Mouse (Mus musculus) yolk sac, embryonic 10.5 days (tissue): ENCODE data around the gene Me1.
A peak's percentile ranks its signal among the peaks of the same experiment; 100 is the strongest.

Experiments
- DNase-seq: peaks from one replicate; pipeline ENCODE4 v3.0.0-alpha.2; 2017; ENCODE audit warnings: low spot score

Me1 gene

DNA sequence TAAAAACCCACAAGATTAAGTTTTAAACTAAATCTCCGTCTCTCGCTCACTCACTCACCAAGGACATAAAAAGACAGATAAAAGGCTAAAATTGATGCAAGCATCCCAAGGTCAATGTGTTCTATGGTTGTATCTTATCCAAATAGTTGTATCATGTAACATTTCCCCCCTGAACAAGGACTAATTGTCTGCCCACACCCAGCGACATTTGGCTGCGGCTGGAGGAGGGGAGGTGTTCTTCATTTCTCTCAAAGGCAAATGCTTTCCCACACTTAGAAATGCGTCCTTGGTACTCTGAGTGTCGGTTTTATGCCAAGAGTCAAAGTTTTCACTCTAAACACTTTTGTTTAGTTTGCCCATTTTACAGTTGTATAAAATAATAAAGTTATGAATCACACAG, 13.2 kb upstream of the Me1 start:
- no peak for DNase-seq

DNA sequence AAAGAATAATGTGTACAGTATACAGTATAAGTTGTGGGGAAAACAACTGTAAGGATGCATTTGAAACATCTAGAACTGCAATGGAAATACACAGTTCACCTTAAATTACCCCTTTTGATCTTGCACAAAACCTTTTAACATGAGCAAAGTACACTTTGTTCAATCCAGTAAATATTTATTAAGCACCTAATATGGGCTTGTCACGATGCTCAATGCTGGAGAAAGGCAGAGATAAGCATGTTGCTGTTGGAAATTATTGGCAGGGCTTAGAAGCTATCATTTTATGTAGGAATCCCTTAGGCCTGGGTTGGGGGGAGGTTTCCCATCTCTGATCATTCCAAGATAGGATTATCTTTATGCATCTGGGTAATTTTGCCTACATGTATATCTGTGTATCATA, 11.7 kb upstream of the Me1 start:
- DNase-seq: no peak

DNA sequence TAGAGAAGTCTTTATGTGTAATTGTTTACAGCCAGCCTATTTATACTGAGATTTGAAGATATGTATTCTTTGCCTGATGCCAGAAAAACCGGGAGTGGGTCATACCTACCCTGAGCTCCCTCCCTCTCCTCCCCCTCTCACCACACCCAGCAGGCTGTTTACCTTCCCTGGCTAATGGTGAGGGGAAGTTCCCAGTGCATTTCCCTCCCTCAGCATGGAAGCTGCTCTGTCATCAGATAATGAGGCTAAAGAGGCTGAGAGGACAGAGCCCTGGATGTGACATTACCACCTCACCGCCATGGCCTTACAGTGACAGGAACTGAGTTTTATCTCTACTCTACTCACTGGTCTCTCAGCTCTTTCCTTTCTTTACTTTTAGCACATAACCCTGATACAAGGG, 6.1 kb upstream of the Me1 start:
- peak; percentile 58 for DNase-seq

DNA sequence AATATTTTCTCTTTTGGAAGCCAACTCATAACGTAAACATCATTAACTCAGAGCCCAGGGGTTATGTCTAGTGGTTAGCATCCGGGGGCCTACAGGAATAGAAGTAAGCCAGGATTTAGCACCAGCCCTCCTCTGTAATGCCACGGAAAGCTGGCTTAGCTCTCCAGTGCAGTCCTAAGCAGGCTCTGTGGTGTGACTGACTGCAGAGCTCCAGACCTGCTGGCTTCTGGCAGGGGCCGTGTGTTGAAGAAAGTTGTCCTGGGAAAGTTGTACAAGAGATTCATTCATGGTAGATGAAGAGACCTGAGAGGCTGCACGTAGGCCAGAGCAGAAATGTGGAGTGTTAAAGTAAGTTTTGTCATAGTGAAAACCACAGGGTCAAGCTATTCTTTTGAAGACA, 5.5 kb upstream of the Me1 start:
- peak; percentile 53 for DNase-seq

DNA sequence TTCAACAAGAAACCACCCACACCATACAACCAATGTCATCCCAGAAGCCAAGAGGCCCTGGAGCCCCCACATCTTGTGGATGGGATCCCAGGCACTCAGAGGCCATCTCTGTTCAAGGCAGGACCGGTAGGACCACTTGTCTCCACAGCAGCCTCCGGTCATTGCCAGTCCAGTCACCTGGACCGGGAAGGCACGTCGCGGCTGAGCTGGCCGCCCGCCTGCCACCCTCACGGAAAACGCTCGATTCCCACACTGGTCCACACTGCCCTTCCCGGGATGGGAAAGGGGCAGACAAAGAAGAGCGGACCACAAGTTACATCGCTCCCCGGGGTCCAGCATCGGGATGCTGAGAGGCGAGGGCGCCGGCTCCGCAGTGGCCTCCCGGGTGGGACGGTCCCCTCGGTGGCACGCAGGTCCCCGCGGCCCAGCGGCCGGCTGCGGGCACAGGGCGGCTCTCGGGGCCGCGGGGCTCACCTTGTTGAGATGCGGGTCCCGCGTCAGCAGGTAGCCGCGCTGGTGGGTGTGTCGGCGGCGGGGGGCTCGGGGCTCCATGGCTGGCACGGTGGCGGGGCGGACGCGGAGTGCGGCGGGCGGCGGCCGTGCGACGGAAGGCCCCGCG, 445 bp downstream of the Me1 start:
- peak; percentile 47 for DNase-seq

DNA sequence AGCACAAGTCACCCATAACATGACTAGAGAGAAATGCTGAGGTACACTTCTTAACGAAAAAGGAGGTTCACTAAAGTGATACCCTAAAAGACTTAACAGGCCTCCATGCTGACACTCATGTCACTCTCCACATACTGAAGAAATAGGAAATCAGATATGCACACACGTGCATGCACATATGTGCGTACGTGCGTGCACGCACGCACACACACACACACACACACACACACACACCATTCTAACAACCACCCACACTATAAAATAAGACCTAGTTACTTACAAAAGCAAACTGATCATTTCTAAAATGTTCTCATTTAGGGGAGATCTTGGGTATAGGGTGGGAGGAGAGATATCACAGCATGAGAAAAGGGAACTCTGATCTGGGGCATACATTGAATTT, 1.1 kb downstream of the Me1 start:
- DNase-seq: no peak

DNA sequence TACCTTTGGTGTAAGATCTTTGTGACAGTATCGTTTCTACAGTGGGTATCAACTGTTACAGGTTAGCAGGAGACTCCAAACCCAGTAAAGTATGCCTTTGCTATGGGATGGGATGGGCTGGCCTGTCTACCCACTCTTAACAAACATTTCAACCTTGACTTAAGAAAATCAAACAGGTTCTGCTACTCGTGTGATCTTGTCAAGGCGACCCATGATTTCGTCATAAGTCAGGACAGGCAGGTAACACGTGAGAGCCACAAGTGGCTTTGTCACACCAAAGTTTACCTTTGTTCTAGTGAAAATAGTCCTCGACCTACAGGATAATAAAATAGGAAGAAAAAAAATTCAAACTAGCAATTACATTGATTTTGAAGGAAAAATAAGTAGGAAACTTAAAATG, 1.8 kb downstream of the Me1 start:
- DNase-seq: no peak

DNA sequence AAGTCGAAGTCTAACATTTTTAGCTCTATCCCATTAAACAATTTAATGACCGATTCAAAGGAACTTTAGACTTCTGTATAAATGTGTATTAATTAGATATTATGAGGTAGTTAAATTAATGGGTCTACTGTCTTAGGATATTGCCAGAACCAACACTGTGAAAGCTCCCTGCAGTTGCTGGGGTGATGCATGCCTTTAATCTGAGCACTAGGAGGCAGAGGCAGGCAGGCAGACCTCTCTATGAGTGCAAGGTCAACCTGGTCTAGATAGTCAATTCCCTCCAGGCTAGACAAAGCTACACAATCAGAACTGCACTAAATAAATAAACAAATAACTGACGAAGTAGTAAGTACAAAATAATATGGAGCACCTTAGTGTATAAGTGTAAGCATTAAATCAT, 3.1 kb downstream of the Me1 start:
- DNase-seq: no peak

DNA sequence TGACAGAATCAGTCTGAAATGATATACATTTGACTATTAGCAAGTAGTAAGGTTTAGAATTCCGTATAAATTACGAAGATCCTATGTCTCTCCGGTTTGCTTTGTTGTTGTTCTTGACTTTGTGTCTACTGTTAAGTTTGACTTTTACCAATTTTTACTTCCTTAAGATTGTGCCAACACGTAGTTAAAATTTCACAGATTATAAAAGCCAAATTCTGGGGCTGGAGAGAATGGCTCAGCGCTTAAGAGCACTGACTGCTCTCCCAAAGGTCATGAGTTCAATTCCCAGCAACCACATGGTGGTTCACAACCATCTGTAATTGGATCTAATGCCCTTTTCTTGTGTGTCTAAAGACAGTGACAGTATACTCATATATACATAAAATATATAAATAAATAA, 3.5 kb downstream of the Me1 start:
- DNase-seq: no peak

DNA sequence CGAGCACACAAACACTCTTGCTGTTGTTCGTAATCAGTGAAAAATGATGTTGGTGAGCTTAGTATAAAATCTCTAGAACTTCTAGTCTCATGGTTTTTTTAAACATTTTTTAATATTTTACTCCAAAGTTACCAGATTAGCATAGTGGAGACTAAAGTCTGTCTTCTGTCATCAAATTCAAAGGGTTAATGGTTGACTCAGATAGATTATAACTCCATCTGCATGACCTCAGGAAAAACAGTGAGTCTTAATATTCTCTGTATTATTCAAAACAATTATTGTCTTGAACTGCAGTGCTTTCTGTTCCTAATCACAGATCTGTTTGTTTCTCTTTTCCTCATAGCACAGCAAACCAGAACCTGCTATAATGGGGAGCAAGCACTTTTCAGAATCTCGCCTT, 4.7 kb downstream of the Me1 start:
- no peak for DNase-seq

DNA sequence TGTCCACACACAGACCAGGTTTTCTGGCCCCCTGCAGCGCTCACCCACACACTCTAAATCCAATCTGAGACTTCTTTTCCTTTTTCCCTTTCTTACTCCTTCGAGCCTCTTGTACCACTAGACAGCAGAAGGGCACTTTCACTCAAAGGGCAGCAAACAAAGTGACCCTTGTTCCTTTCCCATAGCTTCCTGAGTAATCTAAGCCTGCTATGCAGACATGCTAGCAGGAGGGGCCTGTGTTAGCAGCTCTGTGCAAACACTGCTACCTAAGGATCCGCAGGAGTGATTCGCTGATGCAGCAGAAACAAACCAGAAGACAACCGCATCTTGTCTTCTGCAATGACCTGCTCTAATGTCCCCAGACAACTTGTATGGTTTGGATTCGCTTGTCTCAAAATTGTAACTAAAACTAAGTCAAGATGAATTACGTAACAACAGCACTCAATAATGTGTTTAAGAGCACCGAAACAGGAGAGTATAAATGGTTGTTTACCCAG, 12.0 kb downstream of the Me1 start:
- DNase-seq: peak; percentile 73

DNA sequence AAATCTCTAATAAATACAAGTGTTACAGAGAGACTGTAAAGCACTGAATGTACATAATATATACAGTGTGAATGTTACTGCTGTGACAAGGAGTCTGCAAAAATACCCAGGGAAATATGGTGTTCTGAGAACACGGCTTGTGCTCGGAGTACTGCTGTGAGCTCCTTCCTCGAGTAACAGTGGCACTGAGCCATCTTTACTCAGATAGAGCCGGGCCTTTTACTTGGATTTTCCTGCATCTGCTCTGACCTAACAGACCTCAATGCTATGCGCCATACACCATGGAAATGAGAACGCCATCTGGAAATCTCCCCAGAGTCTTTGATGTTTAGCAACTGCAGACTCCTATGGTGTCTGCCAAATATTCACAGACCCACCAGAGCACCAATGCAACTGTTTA, 12.9 kb downstream of the Me1 start:
- DNase-seq: no peak

DNA sequence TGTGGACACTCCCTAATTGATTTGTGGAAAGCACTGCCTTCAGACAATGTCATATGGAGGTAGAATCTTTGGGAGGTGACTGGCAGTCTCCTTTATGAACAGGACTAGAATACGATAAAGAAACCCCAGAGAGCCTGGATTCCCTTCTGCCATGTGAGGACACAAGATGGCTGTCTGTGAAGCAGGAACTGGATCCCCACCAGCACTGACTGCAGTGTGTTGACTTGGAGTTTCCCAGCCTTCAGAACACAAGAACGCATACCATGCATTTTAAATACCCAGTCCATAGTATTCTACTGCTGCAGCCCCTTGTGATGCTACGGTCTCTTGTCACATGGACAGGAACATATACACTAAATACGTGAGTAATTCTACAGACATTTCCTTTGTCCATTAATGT, 13.5 kb downstream of the Me1 start:
- no peak for DNase-seq

DNA sequence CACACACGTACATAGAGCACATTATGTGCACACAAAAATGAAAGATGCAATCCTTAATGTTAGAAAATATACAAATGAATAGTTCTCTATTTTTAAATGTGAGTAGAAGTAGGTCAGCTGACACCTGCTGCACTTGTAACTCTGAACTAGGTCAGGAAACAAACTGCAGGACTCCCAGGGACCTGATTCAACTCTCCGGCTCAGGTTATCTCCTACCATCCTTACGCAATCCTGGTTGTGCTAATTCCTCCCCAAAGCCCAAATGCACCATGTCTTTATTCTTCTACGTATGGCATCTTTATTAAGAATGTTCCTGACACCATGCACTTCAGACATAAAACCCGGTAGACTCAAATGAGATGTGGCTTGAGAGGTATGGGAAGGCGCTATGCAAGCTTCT, 15.3 kb downstream of the Me1 start:
- no peak for DNase-seq

DNA sequence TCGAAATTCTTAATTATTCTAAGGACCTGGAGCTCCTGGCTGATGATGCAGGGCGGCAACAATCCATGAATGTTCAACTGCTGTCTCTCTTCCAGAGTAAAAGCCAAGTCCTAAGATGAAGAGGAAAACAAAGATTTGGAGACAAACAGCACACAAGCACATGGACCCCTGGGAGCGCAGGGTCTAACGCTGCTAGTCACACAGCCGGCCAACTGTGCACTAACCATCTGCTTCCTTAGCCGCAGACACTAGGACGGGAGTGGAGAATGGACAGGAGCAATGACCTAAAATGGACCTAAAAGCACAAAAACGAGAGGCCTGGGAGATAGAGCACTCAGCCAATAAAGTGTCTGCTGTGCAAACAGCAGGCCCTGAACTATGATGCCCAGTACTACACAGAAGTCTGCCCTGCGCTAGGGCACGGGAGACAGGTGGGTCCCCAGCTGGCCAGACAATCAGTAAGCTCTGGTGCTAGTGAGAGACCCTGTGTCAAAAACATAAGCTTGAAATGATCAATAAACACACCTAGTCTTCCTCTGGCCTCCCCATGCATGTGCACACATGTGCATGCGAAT, 15.8 kb downstream of the Me1 start:
- no peak for DNase-seq

DNA sequence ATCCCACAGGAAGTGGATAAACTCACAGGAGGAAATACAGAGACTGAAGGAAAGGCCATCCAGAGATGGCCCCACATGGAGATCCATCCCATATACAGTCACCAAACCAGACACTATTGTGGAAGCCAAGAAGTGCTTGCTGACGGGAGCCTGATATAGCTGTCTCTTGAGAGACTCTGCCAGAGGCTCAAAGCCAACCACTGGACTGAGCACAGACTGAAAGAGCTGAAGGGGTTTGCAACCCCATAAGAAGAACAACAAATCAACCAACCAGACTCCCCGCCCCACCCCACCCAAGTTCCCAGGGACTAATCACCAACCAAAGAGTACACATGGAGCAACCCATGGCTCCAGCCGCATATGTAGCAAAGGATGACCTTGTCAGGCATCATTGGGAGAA, 19.5 kb downstream of the Me1 start:
- DNase-seq: no peak

DNA sequence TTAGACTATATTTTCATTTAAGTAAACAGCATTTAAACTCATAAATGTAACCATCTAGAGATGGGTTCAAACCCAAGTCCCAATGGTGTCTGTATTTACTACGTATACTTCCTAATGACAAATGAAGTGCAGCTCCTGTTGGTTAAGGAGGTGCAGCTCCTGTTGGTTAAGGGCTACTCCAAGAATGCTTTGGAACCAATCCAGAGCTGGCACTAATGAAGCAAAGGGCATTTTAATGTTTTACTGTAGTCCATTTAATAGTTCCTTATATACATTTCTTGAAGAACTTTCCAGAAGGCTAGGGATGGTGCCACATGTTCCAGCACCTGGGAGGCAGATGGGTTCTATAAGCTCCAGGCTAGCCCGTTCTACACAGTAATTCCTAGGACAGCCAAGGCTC, 20.3 kb downstream of the Me1 start:
- no peak for DNase-seq

DNA sequence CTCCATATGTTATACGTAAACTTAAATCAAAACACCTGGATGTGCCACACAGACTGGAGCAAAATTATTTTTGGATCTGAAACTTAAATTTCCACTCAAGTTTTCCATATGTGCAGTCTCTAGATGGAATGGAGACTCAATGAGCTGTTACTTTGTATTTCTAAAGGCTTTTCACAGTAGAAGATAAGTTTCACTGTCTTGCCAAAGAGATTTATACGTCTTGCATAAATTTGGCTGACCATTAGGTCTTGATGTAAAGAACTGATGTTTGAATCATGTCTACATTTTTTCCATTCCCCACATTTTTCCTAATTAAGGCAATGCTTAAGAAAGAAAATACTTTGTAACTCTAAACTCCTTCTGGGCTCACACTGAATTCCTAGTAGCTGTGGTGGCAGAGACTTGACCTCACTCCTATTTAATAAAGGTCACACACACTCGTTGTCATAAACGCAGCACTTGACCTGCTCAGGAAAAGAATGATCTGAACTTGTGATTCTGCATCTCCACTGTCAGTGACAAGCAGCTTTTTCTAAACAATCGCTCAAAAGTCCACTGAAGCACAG, 22.8 kb downstream of the Me1 start:
- DNase-seq: no peak

DNA sequence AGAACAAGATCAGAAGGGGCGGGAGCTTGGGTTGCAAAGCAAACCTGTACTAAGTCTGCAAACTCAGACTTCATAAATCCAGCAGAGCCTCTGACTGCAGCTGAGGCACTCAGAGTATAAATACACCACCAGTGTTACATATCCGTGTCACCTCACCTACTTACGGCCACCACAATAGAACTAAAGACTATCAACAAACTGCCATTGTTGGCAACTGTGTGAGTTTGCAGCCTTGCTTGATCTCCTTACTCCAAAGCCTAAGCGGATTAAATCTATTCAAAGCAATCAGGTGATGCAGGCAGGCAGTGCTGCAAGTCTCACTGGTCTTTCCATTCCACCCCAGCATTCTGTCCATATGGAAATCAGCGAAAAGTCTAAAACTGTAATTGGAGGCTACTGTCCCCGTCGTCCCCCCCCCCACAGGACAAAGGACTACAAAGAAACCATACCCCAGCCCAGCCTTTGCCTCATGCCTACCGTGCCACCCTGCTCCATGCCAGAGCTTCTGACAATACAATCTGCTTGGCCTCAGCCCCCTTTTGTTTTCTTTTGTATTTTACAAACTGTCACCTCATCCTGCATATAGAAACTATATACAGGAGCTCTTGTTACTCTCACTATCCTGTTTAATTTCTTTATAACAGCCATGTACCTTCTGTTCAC, 27.0 kb downstream of the Me1 start:
- no peak for DNase-seq

DNA sequence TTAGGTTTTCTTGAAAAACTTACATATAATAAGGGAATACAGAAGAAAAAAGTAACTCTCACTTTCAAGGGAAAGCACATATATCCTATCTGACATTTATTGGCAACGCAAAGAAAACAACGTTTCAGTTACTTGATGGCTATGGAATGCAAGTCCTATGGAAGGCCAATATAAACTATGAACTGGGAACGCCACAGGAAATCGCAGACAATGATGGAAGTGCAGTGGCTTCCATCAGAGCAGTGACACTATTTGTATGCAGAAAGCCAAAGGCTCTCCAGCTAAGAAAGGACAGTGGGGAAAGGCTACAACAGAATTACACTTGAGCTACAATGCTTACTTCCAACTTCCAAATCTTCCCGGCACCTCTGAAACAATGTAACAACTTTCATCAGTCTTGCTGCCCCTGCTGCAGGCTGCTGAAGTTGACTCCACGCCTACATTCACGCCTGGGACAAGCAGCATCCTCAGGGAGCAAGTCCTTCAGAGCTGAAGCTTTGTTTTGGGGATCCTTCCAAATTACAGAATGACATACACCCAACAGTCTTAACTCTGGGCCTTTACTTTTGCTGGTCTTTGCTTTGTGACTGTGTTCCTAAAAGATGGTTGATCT, 28.5 kb downstream of the Me1 start:
- no peak for DNase-seq

DNA sequence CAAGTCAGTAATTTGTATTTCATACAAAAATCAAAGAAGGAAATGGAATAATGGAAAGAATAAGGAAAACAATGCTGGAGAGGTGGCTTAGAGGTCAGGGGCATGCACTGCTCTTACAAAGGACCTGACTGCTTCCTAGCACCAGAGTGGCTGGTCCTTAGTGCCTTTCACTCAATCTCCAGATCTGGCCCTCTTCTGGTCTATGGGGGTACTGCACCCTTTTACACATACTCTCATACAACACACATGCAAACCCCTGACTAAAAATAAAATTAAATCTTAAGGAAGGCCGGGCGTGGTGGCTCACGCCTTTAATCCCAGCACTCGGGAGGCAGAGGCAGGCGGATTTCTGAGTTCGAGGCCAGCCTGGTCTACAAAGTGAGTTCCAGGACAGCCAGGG, 34.1 kb downstream of the Me1 start:
- no peak for DNase-seq

DNA sequence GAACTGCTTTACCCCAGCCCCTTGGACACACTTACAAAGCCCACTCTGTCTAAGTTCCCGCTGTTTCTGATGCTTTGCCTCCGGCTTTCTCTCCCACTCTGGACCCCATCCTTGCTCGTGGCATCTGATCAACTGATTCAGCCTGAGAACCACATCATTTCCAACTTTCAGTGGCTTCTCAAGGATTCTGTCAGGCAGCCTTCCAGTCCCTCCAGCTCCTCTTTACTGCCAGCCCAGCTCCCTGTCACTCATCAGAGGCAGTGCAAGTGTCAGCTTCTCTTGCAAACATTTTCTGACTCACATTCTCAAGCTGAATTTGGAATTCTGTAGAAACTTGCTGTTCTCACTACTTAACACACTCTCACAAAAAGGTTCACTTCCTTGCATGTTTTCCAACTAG, 34.5 kb downstream of the Me1 start:
- no peak for DNase-seq

DNA sequence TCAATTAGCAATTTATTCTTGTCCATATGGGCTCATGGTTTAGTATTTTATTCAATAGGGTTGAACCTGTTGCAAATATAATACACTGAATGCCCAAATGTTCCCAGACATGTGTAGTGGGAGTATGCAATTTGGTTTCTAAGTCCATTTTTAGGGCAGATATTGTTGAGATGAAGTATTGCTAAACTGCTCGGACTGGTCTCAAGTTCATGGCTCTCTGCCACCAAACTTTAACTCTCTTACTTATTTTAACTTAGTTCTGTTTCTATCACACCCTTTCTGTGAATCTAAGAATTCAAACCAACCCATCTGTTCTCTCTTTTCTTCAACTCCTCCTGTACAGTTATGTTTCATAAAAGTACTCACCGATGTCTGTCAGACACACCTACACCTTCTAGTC, 35.4 kb downstream of the Me1 start:
- DNase-seq: no peak
